Mouse (Mus musculus) MEL-GATA-1-ER (cell line): ENCODE measurements around the gene Gng12.
"Not testable (repeated sequence)": the region's sequence is repeated elsewhere in the genome, so short reads cannot be mapped to it uniquely, and the experiment has no call there.

Source experiments
- DNase-seq: peaks from one replicate; pipeline ENCODE4 v3.0.0-alpha.2; 2012; ENCODE audit warnings: low read depth; ENCODE audit errors: extremely low read depth

Gene Gng12

DNA sequence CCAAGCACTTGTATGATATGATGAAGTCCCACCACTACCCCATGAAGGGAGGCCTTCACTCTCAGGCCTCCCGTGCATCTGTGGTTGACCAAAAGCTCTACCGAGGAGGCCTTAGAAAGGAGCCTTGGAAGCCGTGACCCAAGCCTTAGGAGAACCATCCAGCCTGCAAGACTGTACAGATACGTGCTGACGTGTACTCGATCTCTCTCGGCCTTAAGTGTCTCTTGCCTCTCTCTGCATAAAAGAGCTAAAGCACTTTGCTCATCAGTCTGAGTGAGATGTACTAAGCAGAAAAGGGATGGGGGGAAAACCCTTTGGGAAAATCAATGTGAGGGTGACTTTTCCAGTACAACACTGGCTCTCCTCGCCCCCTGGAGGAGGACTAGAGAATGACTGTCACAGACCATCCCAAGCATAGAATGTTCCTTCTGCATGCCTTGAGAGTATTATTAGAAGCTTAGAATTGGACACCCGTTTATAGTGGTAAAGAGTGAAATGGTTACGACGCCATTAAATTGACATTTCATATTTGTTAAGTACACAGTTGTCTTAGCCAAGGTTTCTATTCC, 59.0 kb downstream of the Gng12 start:
- no peak for DNase-seq

DNA sequence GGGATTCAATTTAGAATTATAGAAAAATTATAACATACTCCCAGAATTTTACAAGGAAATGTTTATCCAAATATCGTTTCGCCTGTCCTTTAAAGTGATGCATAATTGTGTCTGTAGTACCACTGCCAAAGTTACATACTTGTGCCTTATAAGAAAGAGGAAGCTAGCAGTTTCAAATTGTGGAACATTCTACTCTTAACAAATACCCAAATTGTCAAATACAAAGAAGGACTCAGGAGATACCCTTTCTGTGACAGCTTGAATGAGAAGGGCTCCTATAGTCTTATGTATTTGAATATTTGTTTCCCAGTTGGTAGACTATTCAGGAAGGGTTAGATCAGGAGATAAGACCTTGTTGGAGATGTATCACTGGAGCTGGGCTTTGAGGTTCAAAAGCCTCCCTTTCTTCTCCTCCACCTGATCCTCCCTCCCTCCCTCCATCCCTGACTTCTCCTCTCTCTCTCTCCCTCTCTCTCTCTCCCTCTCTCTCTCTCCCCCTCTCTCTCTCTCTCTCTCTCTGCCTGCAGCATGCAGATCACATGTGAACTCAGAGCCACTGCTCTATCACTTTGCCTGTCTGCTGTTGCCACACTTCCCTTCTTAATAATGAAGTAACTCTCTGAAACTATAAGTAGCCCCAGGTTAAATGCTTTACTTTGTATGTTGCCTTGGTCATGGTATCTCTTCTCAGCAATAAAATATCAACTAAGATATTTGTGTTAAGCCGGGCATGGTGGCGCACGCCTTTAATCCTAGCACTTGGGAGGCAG, 62.5 kb downstream of the Gng12 start:
- DNase-seq = no peak

DNA sequence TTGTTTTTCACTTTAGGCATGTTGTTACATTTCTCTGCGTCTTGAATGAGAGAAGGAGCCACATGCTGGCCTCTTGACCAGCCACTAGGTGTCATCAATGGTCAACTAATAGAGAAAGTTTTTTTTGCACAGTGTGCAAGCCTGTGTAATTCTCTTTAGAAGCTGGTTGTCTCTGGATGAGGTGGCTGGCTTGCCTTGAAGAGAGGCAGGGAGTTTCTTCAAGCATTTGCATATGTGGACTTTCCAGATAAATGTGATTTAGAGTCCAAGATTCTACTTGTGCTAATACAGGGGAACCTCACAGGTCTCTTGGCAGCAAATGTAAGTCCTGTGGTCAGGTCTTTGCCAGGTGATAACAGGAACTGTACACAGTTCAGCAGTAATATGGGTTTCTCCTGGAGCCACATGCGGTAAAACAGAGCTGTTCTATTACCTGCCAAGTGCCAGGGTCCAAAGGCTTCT, 66.4 kb downstream of the Gng12 start:
- no peak for DNase-seq

DNA sequence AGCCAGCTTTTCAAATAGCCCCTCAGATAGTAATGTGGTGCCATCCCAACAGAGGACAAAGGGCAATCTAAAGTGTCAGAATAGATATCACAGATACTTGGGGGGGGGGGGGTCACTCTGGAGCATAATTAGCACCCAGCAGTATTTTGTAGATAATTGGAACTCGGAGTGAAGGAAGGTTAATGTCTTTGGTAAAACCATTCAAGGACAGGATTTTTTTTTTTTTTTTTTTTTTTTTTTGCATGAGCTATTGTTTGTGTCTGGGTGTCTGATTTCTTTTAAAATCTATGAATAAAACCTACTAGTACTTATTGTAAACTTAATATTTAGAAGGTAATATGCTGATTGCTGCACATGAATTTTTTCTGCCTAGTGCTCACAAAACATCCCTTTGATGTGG, 66.9 kb downstream of the Gng12 start:
- no peak for DNase-seq

DNA sequence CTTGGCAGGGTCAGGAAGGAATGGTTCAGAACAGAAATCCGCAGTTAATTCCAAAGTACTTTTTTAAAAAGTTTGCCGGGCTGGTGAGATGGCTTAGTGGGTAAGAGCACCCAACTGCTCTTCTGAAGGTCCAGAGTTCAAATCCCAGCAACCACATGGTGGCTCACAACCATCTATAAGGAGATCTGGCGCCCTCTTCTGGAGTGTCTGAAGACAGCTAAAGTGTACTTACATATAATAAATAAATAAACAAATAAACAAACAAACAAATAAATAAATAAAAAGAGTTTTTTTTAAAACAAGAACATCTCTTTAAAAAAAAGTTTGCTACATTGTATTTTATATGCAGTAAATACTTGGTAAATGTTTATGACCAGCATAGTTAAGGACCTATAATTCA, 67.5 kb downstream of the Gng12 start:
- not testable (repeated sequence) for DNase-seq

DNA sequence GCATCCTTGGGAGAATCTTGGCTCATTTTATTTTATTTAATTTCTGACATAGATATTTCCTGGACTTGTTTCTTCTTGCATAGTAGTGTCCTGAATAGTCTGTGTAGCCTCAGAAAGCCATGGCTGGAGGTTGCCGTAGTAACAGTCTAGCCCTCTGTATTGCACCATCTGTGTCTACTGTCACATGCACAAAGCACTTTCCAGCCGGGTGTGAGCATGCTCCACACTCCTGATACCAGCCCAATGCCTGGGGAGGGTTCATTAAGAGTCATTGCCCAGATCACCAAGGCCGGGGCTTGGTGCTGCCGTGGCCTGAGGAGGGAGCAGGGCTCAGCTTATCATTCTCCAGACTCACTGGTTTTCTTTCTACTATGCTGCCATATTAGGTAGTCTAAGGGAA, 68.0 kb downstream of the Gng12 start:
- no peak for DNase-seq

DNA sequence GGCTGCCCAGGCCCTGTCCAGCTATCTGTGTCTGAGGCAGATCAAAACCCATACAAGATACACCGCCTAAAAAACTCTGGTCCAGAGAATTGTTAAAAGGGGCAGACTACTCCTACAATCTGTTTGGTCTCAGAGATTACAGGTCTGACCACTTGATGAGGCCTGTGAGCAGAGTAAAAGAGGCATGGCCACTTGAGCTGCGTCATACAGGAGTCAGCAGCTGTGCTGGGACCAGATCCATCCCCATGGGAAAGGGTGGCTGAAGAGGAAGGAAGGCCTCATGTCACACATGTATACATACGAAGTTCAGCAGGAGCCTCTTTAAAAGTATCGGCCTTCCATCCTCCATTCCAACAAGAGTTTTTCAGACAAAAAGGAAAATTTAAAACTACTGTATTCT, 69.0 kb downstream of the Gng12 start:
- no peak for DNase-seq

DNA sequence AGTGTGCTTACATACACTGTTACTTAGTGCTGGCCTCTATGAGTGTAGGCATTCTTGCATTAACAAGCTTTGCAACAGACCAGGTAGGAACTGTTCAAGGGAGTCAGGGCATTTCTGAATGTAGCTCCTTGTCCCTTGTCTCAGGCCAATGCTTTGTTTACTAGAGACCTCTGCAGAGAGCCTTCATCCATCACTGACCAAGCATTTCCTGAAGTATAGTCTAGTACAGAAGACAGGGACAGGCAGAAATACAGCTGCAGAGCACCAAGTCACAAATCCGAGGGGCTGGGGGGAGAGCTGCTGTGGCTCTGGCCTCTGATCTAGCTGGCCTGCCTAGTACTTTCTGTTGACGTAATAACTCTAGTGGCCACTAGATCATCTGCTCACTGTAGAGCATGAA, 71.6 kb downstream of the Gng12 start:
- DNase-seq = no peak

DNA sequence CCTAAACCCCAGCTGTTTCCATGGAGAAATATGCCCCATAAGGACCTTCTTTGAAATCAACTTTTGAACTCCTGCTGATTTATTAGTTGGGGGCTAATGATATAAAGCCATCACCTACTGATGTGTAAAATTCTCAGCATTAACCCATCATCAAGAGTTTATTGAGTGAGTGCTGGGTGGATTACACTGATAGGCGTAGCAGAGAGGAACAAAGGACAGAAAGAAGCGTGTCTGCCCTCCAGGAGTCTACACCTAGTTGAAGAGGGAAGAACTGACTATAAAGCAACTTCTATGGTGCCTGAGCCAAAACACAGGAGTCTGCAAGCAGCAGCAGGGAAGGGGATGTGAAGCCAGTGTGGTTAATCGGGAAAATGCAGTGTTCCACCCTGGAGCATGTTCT, 73.2 kb downstream of the Gng12 start:
- no peak for DNase-seq

DNA sequence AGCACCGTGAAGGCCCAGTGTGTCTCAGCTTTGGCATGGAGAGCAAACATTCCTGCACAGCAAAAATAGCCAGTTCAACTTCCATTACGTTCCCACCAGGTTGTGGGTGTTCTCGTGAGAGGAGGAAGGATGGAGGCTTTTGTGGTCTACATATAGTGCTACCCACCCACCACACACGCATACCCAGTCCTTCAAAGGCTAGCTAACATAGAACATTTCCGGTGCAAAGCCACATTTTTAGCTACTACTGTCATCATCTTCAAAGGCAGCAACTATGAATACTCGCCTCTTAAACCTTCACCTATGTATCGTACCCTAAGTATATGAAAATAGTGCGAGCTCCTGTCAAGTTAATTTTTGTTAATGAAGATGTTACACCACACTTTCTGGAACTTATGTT, 76.1 kb downstream of the Gng12 start:
- no peak for DNase-seq

DNA sequence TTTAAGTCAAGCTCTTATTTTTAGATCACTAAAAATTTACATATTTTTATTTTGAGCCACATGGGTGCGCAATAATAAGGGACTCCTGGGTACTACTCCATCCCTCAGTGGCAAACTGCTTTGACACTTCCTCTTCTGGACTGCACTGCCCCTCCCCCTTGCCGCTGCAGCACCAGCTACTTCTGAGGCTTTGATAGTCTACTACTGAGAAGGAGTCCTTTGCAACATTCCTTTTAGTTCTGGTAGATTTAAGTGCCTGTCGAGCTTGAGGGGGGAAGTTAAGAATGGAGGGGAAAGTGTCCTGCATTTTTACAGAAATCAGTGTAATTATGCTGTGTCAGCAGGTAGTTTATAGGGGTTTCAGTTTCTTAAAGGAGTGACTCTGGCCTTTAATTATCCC, 77.0 kb downstream of the Gng12 start:
- DNase-seq = peak; percentile 78

DNA sequence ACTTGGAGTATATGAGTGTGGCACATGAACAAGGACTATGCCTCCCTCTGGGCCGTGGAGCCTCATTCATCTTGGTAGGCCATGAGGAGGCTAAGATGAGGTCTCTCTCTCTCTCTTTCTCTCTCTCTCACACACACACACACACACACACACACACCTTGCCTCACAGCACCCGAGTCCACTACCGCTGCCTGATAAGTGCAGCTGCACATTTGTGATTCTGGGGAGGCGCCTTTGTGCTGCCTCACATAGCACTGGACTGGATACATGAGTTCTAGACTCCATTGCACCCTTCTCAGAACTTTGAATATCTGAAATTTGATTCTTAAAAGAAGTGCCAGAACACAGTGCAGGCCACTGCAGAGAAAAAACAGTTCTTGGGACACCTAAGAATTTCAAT, 79.3 kb downstream of the Gng12 start:
- no peak for DNase-seq

DNA sequence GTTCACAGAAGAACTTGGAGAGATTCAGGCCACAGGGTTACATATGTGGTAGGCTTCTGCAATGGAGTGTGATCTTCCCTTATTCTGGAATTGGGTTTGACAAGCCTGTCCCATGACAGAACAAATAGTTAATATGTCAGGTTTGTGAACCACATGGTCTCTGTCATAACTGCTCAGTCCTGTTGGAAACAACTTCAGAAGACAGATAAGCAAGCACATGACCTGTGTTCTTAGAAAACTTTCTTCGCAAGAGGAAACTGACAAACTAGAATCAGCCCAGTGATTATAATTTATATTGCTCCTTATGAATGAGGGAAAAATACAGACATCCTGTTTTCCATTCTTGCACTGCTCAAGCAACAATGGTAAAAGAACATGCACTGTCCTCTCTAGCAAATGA, 83.0 kb downstream of the Gng12 start:
- peak; percentile 50 for DNase-seq

DNA sequence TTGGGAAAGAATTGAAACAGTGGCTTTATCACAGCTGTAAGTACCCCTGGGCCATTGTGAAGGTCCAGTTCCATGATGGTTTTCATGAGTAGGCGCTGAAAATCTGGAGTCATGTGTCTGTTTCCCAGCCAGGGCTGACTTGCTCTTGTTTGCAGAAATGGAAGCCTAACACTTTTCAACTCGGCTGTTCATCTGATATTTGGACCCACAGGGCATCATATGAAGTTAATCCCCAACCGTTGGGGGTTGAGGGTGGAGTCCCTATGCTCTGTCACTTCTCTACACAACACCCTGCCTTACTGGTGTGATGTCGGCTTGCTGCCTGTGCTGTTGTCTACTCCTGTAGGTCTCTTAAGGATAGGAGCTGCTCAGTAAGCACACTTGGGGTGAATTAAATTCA, 83.8 kb downstream of the Gng12 start:
- DNase-seq = no peak

DNA sequence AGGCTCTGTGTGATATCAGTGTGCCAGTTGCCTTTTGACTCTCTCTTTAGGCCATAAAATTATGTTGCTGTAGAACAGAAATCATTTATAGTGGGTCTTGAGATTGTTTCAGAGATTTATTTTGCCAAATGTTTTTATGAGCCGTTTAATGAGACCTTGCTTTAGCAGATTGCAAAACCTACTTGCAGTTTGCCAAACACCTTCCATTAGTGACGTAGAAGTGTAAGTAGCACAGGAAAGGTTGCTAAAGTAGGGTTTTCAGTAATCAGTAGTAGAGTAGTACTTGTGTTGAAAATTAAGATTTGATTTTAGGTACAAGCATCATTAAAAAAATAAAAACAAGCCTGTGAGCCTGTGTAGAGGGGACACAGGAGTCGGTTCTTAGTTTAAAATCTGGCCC, 85.2 kb downstream of the Gng12 start:
- no peak for DNase-seq

DNA sequence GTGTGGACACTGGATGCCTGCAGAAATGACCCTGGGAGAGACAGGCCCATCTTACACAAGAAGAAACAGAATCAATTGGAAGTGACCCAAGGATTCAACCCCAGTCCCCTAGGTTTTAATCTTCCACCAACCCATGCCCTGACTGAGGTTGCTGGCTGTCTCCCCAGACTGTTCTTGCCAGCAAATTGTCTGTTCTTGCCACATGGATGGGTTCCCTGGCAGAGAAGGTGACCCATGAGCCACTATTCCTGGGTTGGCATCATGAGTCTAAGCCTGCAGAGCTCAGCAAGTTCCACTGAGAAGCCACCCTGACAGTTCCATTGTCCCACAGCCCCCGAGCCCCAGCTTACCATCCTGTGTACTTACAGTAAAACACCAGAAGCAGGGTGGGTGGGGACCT, 85.7 kb downstream of the Gng12 start:
- no peak for DNase-seq

DNA sequence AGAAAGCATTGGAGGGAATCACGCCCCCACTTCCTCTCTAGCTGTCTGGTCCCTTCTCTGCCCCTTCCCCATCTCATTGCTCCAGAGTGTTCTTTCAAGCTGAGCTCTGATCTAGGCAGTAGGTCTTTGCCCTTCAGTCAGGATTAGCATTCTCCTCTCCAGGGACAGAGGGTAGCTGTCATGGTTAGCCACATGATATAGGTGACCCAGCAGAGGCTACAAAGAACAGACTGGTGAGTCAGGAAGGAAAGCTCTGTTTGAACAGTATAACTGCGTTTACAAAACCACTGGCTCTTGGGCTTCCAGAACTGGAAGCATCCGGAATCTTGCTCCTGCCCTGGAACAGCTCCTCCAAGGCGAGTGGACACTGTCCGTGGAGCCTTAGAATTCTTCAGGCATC, 87.9 kb downstream of the Gng12 start:
- DNase-seq = no peak

DNA sequence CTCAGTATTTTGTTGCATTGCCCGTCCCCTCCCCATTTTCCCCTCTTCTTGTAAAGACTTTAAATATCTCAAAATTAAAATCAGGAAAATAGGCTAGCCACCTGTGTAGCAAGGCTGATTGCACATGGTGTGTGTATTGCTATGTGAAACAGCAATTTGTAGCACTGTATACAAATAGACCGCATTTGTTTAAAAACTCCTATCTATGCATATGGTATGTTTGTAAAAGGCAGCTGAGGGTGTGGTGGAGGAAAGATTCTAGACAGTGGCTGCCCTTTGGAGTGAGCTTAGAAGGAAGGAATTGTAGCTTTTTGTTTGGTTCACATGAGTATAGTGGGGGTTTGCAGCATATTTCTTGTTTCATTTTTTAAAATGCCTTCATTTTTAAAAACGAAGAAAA, 88.5 kb downstream of the Gng12 start:
- no peak for DNase-seq

DNA sequence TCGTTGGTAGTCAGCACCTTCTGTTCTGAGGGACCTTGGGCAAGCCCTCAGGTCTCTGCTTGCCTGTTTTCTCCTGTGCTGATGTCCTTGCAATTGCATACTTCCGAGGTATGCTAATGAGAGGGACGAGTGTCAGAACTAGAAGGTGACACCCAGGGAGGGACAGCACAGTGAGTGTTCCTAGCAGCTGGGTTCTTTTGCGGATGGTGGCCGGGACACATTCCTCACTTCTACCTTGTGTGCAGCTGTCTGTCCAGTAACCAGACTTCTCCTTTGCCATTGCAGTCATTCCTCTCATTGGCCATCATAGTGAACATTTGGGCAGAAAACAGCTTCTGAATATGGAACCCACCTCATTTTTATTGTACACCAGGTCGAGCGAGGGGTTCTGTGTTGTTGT, 89.3 kb downstream of the Gng12 start:
- DNase-seq = no peak

DNA sequence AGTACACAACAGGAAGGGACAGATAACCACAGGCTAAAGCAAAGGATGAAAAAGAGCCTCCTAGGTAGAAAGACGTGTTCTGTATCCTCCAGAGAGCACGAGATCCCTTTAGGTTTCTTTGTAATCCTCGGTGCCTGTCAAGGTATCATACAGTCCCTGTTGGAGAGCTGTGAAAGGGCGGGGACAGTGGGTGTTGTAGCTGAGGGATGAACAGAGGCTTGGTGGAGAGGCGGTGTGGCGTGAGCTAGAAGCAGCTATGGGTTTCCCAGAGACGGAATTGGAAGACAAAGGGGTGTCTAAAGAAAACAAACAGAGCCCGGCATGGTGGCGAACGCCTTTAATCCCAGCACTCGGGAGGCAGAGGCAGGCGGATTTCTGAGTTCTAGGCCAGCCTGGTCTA, 89.9 kb downstream of the Gng12 start:
- DNase-seq = no peak

DNA sequence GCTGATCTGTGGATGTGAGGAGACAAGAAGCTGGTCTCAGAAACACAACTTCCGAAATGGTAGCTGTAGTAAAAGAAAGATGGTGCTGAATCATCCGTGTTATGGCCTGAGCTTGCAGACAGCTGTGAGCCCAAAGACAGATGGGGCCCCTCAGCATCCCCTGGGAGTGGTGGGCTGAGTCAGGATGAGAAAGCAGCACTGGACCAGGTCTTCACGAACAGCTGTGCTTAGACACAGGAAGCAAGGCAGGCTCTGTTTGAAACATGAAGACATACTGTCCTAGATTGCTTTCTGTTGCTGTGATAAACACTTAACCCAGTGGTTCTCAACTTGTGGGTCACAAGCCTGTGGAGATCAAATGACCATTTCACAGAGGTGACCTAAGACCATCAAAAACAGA, 91.4 kb downstream of the Gng12 start:
- no peak for DNase-seq

DNA sequence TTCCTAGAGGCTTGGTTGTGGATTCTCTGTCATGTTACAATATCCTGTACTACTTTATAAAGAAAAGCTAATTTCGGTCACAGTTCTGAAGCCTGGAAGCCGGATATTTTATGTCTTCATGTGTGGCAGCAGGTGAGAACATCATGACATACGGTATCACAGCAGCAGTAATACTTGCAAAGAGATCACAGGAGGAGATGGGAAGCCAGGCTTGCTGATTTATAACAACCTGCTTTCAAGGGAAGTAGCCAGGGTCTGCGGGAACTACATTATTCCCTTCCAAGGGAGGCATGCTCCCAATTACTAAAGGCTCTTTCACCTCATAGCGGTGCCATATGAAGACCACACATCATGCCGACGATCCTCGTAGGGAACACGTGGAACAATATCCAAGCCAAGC, 92.2 kb downstream of the Gng12 start:
- DNase-seq = no peak

DNA sequence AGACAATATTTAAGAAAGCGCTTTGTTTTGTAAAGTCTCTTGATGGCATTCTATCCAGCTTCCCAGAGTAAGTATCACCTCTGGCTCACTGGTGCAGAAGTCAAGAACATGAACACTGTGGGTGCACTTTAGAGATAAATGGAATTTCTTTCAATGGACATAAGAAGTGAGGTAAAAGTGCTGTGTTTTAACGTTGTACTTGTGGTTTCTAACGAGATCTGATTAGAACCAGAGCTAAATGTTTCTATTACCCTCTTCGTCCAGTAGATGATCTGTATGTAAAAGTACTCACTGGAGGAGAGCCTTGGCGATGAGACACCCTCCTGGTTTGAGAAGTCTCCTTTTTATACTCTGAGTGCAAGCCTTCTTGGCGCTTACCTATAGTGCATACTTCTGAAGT, 92.8 kb downstream of the Gng12 start:
- peak; percentile 36 for DNase-seq
